Mouse (Mus musculus) hindbrain, embryonic 12.5 days (tissue): ENCODE results near the gene Rundc3a. TPM values are rescaled to one million over a fixed set of nuclear protein-coding genes. Genes with fewer than 3 reads are reported as not detected.
A peak's percentile ranks its signal among the peaks of the same experiment; 100 is the strongest.

ENCODE experiments used
- ATAC-seq: fragments of 200-750 bp; cut with Nextera tagmentation; 2 replicates; pipeline ENCODE4 v1.8.0; 2017; ENCODE audit warnings: moderate TSS enrichment; ENCODE audit not compliant: low FRiP score
- H3K27ac ChIP-seq: fragments of 300-500 bp; sonication (generic); 2 replicates; pipeline ENCODE4 v1.5.1; 2016; ENCODE audit warnings: mild to moderate bottlenecking
- H3K27me3 ChIP-seq: fragments of 300-500 bp; sonication (generic); 2 replicates; pipeline ENCODE4 v1.6.1; 2016; ENCODE audit warnings: mild to moderate bottlenecking
- H3K36me3 ChIP-seq: fragments of 300-500 bp; sonication (generic); 2 replicates; pipeline ENCODE4 v1.6.1; 2016; ENCODE audit warnings: mild to moderate bottlenecking
- H3K4me1 ChIP-seq: fragments of 300-500 bp; sonication (generic); 2 replicates; pipeline ENCODE4 v1.6.1; 2016
- H3K4me2 ChIP-seq: fragments of 300-500 bp; sonication (generic); replicated peaks from 2 replicates; pipeline ENCODE4 v1.6.1; 2016; ENCODE audit warnings: mild to moderate bottlenecking
- H3K4me3 ChIP-seq: fragments of 300-500 bp; sonication (generic); 2 replicates; pipeline ENCODE4 v1.5.1; 2016; ENCODE audit warnings: mild to moderate bottlenecking
- H3K9ac ChIP-seq: fragments of 300-500 bp; sonication (generic); 2 replicates; pipeline ENCODE4 v1.6.1; 2016; ENCODE audit warnings: mild to moderate bottlenecking, moderate library complexity
- H3K9me3 ChIP-seq: fragments of 300-500 bp; sonication (generic); replicated peaks from 2 replicates; pipeline ENCODE4 v1.6.1; 2016; ENCODE audit warnings: mild to moderate bottlenecking
- WGBS: fragments of 180-500 bp; shearing (Covaris S2); methylation state at CpG from one replicate; pipeline ENCODE4 v1.1.7; 2016; 5-methylcytosine and 5-hydroxymethylcytosine counted together
- polyA plus RNA-seq: library from polyadenylated mRNA; unstranded; fragments of >200 nt; fragmentation: Nextera tagmentation; extraction: Ambion mirVana; gene quantifications from 2 replicates; pipeline ENCODE4 v1.2.1, GENCODE M21; 2016

Rundc3a gene
- polyA plus RNA-seq, 1 experiment from 2014 or later = 125 TPM

DNA sequence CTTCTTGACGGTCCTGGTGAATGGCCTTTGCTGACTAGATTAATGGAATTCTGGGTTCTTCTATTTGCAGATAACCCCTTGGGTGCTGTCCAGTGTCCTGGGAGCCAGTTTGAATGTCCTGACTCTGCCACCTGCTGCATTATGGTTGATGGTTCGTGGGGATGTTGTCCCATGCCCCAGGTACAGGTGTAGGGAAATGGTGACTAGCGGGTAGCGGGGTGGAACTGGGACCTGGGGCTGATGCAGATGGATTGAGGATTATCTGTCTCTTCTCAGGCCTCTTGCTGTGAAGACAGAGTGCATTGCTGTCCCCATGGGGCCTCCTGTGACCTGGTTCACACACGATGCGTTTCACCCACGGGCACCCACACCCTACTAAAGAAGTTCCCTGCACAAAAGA, 40.7 kb downstream of the Rundc3a start:
- Histone ChIP-seq H3K27ac (no peak overlapping the region), H3K36me3 (peaks cover 39% of the 10 kb centered on the region), H3K9ac (no peak overlapping the region), H3K4me1 (peaks cover 55% of the 10 kb centered on the region), H3K4me2 (no peak overlapping the region), H3K27me3 (0 out of 2 replicates have a peak, but pooled peaks cover 9% of the 10 kb centered on the region), H3K9me3 (no peaks in the 10 kb centered on the region), H3K4me3 (no peak overlapping the region)
- WGBS = 94% methylated on average over 7 of the region's 7 CpGs
- no peak for ATAC-seq

DNA sequence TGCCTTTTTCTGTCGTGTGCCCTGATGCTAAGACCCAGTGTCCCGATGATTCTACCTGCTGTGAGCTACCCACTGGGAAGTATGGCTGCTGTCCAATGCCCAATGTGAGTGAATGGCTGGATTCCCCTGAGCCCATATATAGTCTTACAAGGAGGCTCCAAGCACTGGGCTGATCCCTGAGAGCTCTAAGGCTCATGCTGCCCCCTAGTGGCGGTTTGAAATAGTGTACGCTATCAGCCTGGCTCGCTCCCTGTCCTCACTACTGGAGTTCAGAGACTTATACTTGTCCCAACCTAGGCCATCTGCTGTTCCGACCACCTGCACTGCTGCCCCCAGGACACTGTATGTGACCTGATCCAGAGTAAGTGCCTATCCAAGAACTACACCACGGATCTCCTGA, 41.2 kb downstream of the Rundc3a start:
- ATAC-seq = 0 out of 2 replicates have a peak, but pooled peaks have one; percentile 12
- WGBS = 8% methylated on average over 7 of the region's 7 CpGs
- Histone ChIP-seq H3K27ac (no peak overlapping the region), H3K36me3 (peaks cover 45% of the 10 kb centered on the region), H3K27me3 (peaks cover 7% of the 10 kb centered on the region), H3K9ac (no peak overlapping the region), H3K4me1 (peaks cover 55% of the 10 kb centered on the region), H3K4me3 (no peak overlapping the region), H3K9me3 (no peaks in the 10 kb centered on the region), H3K4me2 (no peak overlapping the region)

DNA sequence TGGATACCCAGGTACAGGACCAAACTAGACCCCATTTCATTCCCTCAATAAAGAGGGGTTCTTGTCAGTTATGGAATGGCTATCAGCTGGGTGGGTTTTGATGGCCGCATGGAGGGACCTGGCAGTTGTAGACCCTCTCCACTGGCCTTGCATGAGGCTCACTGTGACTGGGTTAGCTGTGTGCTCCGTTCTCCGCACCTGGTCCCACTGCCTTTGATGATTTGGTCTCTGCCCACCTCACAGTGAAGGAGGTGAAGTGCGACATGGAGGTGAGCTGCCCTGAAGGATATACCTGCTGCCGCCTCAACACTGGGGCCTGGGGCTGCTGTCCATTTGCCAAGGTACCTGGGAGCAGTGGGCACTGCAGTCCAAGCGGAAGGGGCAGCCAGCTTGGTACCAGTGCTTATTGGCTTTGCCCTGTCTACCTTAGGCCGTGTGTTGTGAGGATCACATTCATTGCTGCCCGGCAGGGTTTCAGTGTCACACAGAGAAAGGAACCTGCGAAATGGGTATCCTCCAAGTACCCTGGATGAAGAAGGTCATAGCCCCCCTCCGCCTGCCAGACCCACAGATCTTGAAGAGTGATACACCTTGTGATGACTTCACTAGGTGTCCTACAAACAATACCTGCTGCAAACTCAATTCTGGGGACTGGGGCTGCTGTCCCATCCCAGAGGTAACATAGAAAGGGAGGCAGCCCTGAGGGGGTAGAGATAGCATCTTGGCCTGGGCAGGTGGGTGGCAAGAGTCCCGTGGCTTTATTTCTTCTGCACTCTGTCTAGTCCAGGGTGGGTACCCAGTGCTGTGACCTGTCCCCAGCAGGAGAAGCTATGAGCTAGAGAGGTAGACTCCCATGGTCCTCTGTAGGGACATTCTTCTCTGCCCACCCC, 41.9 kb downstream of the Rundc3a start:
- Histone ChIP-seq H3K9ac (no peak overlapping the region), H3K4me1 (peaks cover 50% of the 10 kb centered on the region), H3K36me3 (peaks cover 51% of the 10 kb centered on the region), H3K27ac (no peak overlapping the region), H3K4me3 (no peak overlapping the region), H3K9me3 (no peaks in the 10 kb centered on the region), H3K27me3 (peaks cover 12% of the 10 kb centered on the region), H3K4me2 (no peak overlapping the region)
- no peak for ATAC-seq
- WGBS = 91% methylated on average over 11 of the region's 11 CpGs

GRCm38 (mm10) chr11:102435754-102436470, 42.7 kb downstream of the Rundc3a start:
- Histone ChIP-seq H3K9ac (no peak overlapping the region), H3K36me3 (peaks cover 60% of the 10 kb centered on the region), H3K27me3 (peaks cover 15% of the 10 kb centered on the region), H3K9me3 (no peaks in the 10 kb centered on the region), H3K27ac (no peak overlapping the region), H3K4me2 (no peak overlapping the region), H3K4me1 (peaks cover 46% of the 10 kb centered on the region), H3K4me3 (no peak overlapping the region)
- 92% methylated on average over 18 of the region's 18 CpGs for WGBS
- ATAC-seq = no peak

GRCm38 (mm10) chr11:102436471-102436790, 43.2 kb downstream of the Rundc3a start:
- WGBS = 83% methylated on average over 10 of the region's 10 CpGs
- peaks cover 19% of the 10 kb centered on the region for H3K27me3 ChIP-seq
- H3K9me3 ChIP-seq = no peaks in the 10 kb centered on the region
- H3K4me2 ChIP-seq = no peak overlapping the region
- H3K9ac ChIP-seq = no peak overlapping the region
- ATAC-seq = no peak
- H3K36me3 ChIP-seq = peaks cover 65% of the 10 kb centered on the region
- no peak overlapping the region for H3K27ac ChIP-seq
- H3K4me1 ChIP-seq = peaks cover 46% of the 10 kb centered on the region
- no peak overlapping the region for H3K4me3 ChIP-seq

DNA sequence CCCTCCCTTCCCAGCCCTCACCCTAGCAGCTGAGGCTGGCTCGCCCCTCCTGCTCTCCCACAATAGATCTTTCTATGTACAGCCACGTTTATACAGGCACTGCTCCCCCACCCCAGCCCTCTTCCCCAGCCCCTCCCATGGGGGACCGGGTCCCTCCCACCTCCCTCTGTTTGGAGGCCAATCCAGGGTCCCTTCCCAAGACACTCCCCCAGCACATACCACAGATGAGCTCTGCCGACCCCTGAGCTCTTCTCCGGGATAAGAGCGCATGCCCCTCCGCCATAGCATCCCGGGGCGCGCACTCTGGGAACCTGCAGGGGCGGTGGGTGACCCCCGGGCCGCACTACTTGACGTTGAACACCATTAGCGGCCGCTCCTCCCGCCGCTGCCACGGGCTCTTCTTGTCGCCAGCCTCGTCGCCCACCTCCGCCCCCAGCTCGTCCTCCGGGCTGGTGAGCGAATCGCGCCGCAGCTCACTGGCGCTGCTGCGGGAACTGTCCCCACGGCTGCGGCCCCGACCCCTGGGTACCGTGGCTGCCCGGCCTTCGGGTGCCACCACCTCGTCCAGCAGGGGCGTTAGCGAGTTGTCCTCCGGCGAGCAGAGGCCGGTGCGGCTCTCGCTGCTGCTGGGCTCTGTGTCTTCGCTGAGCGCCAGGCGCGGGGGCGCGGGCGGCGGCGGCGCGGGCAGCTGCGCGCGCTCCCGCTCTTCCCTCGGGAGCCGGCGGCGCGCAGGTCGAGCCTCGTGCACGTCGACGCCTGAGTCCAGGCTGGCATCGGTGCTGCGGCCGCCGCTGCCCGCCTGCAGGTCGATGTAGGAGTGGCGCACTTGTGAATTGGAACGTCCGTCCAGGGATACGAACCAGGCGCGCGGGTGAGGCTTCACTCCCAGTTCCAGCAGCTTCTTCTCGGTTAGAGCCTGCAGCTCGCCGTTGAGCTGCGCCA, 44.2 kb downstream of the Rundc3a start:
- Histone ChIP-seq H3K36me3 (peaks cover 75% of the 10 kb centered on the region), H3K4me1 (peaks cover 41% of the 10 kb centered on the region), H3K27ac (peak overlapping the region; percentile 71), H3K27me3 (peaks cover 19% of the 10 kb centered on the region), H3K9me3 (no peaks in the 10 kb centered on the region), H3K4me3 (peak overlapping the region; percentile 36), H3K9ac (peak overlapping the region; percentile 64), H3K4me2 (peak overlapping the region; percentile 63)
- 3% methylated on average over 84 of the region's 87 CpGs for WGBS
- peak; percentile 46 for ATAC-seq

DNA sequence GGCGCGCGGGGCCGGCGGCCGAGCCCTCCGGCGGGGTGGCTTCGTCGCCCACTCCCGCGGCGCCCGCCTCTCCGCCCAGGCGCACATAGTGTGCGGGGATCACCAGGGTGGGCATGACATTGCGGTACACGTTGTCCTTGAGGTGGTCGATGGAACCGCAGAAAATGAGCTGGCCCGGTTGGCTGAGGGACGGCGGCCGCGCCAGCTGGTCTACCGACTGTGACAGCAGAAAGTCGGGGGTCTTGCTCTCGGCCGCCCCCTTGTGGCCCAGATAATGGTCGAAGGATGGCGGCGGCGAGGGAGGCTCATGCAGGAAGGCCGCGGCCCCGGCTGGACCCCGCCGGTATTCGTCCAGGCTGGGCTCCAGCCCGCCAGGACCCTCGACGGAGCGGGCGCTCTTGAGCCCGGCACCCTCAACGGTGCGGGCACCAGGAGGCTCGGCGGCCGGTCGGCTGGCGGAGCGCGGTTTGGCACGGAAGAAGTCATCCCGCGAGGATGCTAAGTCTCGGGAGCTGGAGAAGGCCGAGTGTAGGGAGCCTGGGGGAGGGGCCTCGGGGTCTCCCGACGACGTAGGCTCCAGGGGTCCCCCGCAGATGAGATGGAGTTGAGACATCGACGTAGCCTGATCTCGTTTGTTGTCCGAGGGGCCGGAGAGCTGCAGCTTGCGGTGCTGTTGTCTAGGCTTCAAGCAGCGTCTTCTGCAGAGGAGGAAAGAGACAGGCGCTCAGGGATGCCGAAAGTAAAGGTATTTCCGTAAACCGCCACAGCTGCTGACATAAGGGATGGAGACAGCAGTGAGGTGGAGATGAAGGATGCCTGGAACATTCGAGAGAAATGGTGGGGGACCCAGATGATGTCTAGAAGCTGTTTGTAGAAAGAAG, 45.2 kb downstream of the Rundc3a start:
- peak overlapping the region; percentile 36 for H3K4me3 ChIP-seq
- peaks cover 83% of the 10 kb centered on the region for H3K36me3 ChIP-seq
- no peaks in the 10 kb centered on the region for H3K9me3 ChIP-seq
- H3K27me3 ChIP-seq = peaks cover 19% of the 10 kb centered on the region
- peak overlapping the region; percentile 71 for H3K27ac ChIP-seq
- H3K4me2 ChIP-seq = peak overlapping the region; percentile 63
- peak overlapping the region; percentile 64 for H3K9ac ChIP-seq
- WGBS = 6% methylated on average over 77 of the region's 77 CpGs
- no peak for ATAC-seq
- H3K4me1 ChIP-seq = peaks cover 41% of the 10 kb centered on the region

DNA sequence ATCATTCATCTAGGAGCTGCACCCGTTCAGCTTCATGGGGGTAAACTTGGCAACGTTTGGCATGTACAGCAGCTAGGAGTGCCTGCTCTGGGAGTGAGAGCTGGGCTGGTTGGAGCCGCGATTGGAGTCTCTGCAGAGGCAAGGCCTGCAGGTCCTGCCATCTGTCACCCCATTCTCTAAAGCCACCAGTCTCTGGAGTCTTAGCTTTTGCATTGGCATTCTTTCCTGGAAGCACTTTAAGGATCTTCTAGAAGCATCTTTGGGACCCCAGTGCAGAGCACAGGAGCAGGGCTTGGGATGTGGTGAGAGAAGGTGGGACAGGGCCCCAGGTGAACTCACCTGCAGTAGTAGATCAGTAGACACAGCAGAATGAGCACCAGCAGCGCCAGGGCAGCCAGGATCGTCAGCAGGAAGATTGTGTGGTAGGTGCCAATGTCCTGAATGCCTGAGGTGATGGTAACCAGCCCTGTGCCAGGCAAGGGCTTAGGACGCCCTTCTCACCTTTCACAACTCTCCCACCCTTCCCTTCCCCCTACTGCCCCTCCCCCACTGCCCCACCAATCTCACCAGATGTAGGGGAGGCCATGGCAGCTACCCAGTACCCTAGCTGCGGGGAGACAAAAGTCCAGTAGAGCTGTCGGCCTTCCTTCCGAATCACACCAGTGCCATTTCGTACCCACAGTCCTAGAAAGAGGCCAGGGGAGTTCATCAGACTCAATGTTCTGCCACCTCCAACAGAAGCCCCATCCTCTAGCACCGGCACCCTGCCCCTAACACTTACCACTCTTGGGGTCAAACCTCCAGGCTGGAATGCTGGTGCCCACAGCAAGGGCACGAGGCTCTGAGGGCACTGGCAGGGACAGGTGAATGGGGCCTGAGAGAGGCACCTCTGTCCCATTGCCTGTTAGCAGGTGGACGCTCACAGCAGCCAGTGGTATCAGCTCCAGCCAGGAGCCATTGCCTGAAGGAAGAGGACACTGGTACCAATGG, 46.2 kb downstream of the Rundc3a start:
- peaks cover 43% of the 10 kb centered on the region for H3K4me1 ChIP-seq
- 78% methylated on average over 14 of the region's 14 CpGs for WGBS
- no peak for ATAC-seq
- no peak overlapping the region for H3K9ac ChIP-seq
- no peak overlapping the region for H3K27ac ChIP-seq
- H3K9me3 ChIP-seq = no peaks in the 10 kb centered on the region
- peaks cover 19% of the 10 kb centered on the region for H3K27me3 ChIP-seq
- no peak overlapping the region; the same call in 1 of the 2 replicates for H3K4me2 ChIP-seq
- peaks cover 86% of the 10 kb centered on the region for H3K36me3 ChIP-seq
- no peak overlapping the region for H3K4me3 ChIP-seq

DNA sequence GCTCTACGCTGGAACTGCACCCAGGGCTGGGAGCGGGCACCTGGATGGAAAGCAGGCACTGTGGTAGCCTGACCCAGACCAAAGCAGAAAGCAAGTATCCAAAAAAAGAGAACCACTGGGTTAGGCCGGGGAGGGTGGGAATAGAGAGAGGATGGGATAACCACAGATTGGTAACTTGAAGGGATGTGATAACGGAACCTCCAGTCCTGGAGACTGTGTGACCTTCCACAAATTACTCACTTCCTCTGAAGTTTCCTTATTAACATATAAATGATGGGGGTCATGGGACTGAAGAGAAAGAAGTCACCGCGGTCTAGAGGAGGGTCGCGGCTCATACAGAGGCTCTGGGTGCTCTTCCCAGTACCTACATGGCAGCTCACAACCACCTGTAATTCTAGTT, 47.1 kb downstream of the Rundc3a start:
- Histone ChIP-seq H3K27me3 (peaks cover 19% of the 10 kb centered on the region), H3K4me1 (peaks cover 47% of the 10 kb centered on the region), H3K27ac (no peak overlapping the region), H3K36me3 (peaks cover 80% of the 10 kb centered on the region), H3K9ac (no peak overlapping the region), H3K4me2 (no peak overlapping the region), H3K9me3 (no peaks in the 10 kb centered on the region), H3K4me3 (no peak overlapping the region)
- WGBS = 84% methylated on average over 8 of the region's 8 CpGs
- ATAC-seq = no peak

- H3K9ac ChIP-seq = no peak overlapping the region
- H3K27me3 ChIP-seq = peaks cover 19% of the 10 kb centered on the region
- no peaks in the 10 kb centered on the region for H3K9me3 ChIP-seq
- no peak overlapping the region for H3K4me3 ChIP-seq
- peaks cover 52% of the 10 kb centered on the region for H3K4me1 ChIP-seq
- H3K4me2 ChIP-seq = no peak overlapping the region
- 85% methylated on average over 3 of the region's 3 CpGs for WGBS
- ATAC-seq = no peak
- no peak overlapping the region for H3K27ac ChIP-seq
- H3K36me3 ChIP-seq = peaks cover 68% of the 10 kb centered on the region
These were observed 48.2 kb downstream of the Rundc3a start for GRCm38 (mm10) chr11:102441434-102441833.
